Mouse (Mus musculus): ENCODE measurements around the gene Stk10. TPM values are rescaled to one million over a fixed set of nuclear protein-coding genes. Genes with fewer than 3 reads are reported as not detected.

Gene Stk10
- total and polyA plus RNA-seq, 3 experiments = 8.4 to 10.1 (median 9.2) TPM

- peaks cover 8% of the 10 kb centered on the region for H3K4me1 ChIP-seq (ENCODE audit: control insufficient read depth, insufficient read depth, low read length)
- peaks cover 14% of the 10 kb centered on the region for H3K79me2 ChIP-seq (replicated peaks; ENCODE audit: control insufficient read depth, insufficient read depth, low read length)
- no peak overlapping the region for H3K4me3 ChIP-seq
- no peak overlapping the region for H3K9ac ChIP-seq (ENCODE audit: low read depth, low read length)
- no peak for TF ChIP-seq CTCF (IDR thresholded peaks at IDR 0.05)
- no peak for TF ChIP-seq EP300 (IDR thresholded peaks at IDR 0.05; ENCODE audit: insufficient read depth, low read depth, low read length)
- no peak for TF ChIP-seq POLR2A (IDR thresholded peaks at IDR 0.05; ENCODE audit: insufficient read depth, low read depth, low read length)
- no peak for DNase-seq
- H3K36me3 ChIP-seq (ENCODE audit: control insufficient read depth, insufficient read depth, low read length) = peaks cover 14% of the 10 kb centered on the region
- H3K27ac ChIP-seq = no peak overlapping the region
- no peaks in the 10 kb centered on the region for H3K27me3 ChIP-seq (ENCODE audit: control insufficient read depth, insufficient read depth, low read length)
- intact Hi-C loops (cut with DNase I) = no loop called here
- 73% methylated on average over 1 of the region's 1 CpGs for WGBS
Measured at GRCm38 (mm10) chr11:32651723-32652122, 118.6 kb downstream of the Stk10 start.

- TF ChIP-seq CTCF (IDR thresholded peaks at IDR 0.05) = no peak
- TF ChIP-seq POLR2A (IDR thresholded peaks at IDR 0.05; ENCODE audit: insufficient read depth, low read depth, low read length) = no peak
- TF ChIP-seq EP300 (IDR thresholded peaks at IDR 0.05; ENCODE audit: insufficient read depth, low read depth, low read length) = no peak
- Histone ChIP-seq H3K36me3 (ENCODE audit: control insufficient read depth, insufficient read depth, low read length) (peaks cover 12% of the 10 kb centered on the region), H3K4me3 (no peak overlapping the region), H3K27ac (no peak overlapping the region), H3K4me1 (ENCODE audit: control insufficient read depth, insufficient read depth, low read length) (peaks cover 10% of the 10 kb centered on the region), H3K79me2 (replicated peaks; ENCODE audit: control insufficient read depth, insufficient read depth, low read length) (peaks cover 8% of the 10 kb centered on the region), H3K9ac (ENCODE audit: low read depth, low read length) (no peak overlapping the region), H3K27me3 (ENCODE audit: control insufficient read depth, insufficient read depth, low read length) (no peaks in the 10 kb centered on the region)
- intact Hi-C loops (cut with DNase I) = no loop called here
- DNase-seq = no peak
- WGBS = 41% methylated on average over 1 of the region's 1 CpGs
Measured at GRCm38 (mm10) chr11:32662082-32662656, 129.1 kb downstream of the Stk10 start.

- Histone ChIP-seq H3K36me3 (ENCODE audit: control insufficient read depth, insufficient read depth, low read length) (peaks cover 9% of the 10 kb centered on the region), H3K79me2 (replicated peaks; ENCODE audit: control insufficient read depth, insufficient read depth, low read length) (peaks cover 8% of the 10 kb centered on the region), H3K27me3 (ENCODE audit: control insufficient read depth, insufficient read depth, low read length) (no peaks in the 10 kb centered on the region), H3K4me1 (ENCODE audit: control insufficient read depth, insufficient read depth, low read length) (peaks cover 11% of the 10 kb centered on the region), H3K27ac (no peak overlapping the region), H3K9ac (ENCODE audit: low read depth, low read length) (no peak overlapping the region), H3K4me3 (no peak overlapping the region)
- no peak for DNase-seq
- no peak for TF ChIP-seq POLR2A (IDR thresholded peaks at IDR 0.05; ENCODE audit: insufficient read depth, low read depth, low read length)
- no peak for TF ChIP-seq EP300 (IDR thresholded peaks at IDR 0.05; ENCODE audit: insufficient read depth, low read depth, low read length)
- no peak for TF ChIP-seq CTCF (IDR thresholded peaks at IDR 0.05)
- intact Hi-C loops (cut with DNase I) = no loop called here
- WGBS = 86% methylated on average over 3 of the region's 3 CpGs
Measured at GRCm38 (mm10) chr11:32665639-32666038, 132.5 kb downstream of the Stk10 start.

- peaks cover 11% of the 10 kb centered on the region for H3K4me1 ChIP-seq (ENCODE audit: control insufficient read depth, insufficient read depth, low read length)
- H3K27ac ChIP-seq = no peak overlapping the region
- H3K79me2 ChIP-seq (replicated peaks; ENCODE audit: control insufficient read depth, insufficient read depth, low read length) = peaks cover 10% of the 10 kb centered on the region
- intact Hi-C loops (cut with DNase I) = no loop called here
- H3K36me3 ChIP-seq (ENCODE audit: control insufficient read depth, insufficient read depth, low read length) = peaks cover 9% of the 10 kb centered on the region
- no peak overlapping the region for H3K9ac ChIP-seq (ENCODE audit: low read depth, low read length)
- no peaks in the 10 kb centered on the region for H3K27me3 ChIP-seq (ENCODE audit: control insufficient read depth, insufficient read depth, low read length)
- TF ChIP-seq POLR2A (IDR thresholded peaks at IDR 0.05; ENCODE audit: insufficient read depth, low read depth, low read length) = no peak
- TF ChIP-seq EP300 (IDR thresholded peaks at IDR 0.05; ENCODE audit: insufficient read depth, low read depth, low read length) = no peak
- no peak for TF ChIP-seq CTCF (IDR thresholded peaks at IDR 0.05)
- no peak for DNase-seq
- H3K4me3 ChIP-seq = no peak overlapping the region
Measured at GRCm38 (mm10) chr11:32666983-32667382, 133.9 kb downstream of the Stk10 start.

- no peak overlapping the region for H3K4me3 ChIP-seq
- 74% methylated on average over 4 of the region's 4 CpGs for WGBS
- TF ChIP-seq EP300 (IDR thresholded peaks at IDR 0.05; ENCODE audit: insufficient read depth, low read depth, low read length) = no peak
- TF ChIP-seq POLR2A (IDR thresholded peaks at IDR 0.05; ENCODE audit: insufficient read depth, low read depth, low read length) = no peak
- no peak for TF ChIP-seq CTCF (IDR thresholded peaks at IDR 0.05)
Measured at GRCm38 (mm10) chr11:32671480-32671879, 138.4 kb downstream of the Stk10 start.

More at GRCm38 (mm10) chr11:32671480-32671879, 138.4 kb downstream of the Stk10 start:
- intact Hi-C loops (cut with DNase I) = no loop called here
- DNase-seq = no peak
- Histone ChIP-seq H3K36me3 (ENCODE audit: control insufficient read depth, insufficient read depth, low read length) (peaks cover 7% of the 10 kb centered on the region), H3K4me1 (ENCODE audit: control insufficient read depth, insufficient read depth, low read length) (peaks cover 4% of the 10 kb centered on the region), H3K79me2 (replicated peaks; ENCODE audit: control insufficient read depth, insufficient read depth, low read length) (peaks cover 11% of the 10 kb centered on the region), H3K9ac (ENCODE audit: low read depth, low read length) (no peak overlapping the region), H3K27me3 (ENCODE audit: control insufficient read depth, insufficient read depth, low read length) (no peaks in the 10 kb centered on the region), H3K27ac (no peak overlapping the region)

Other genes starting within 250 kb of the Stk10 start
- over 10,000 TPM in 1 of 2 experiments, 1,000 to 10,000 TPM in 1; 5,353 to 37,215 TPM for gene Hba-a1, start 249.8 kb upstream of the Stk10 start, total RNA-seq (2021)
- 3,162 and 34,446 TPM in 2 replicates for gene Hba-a1, start 249.8 kb upstream of the Stk10 start, polyA plus RNA-seq (2012; rRNA removed)
- 1 to 10 TPM in 1 of 2 experiments, under 1 TPM in 1; 0.70 to 2.4 TPM for gene Hbq1b, start 246.3 kb upstream of the Stk10 start, total RNA-seq (2021)
- 1.5 and 3.8 TPM in 2 replicates for gene Hbq1b, start 246.3 kb upstream of the Stk10 start, polyA plus RNA-seq (2012; rRNA removed)
- gene Hba-a2, start 236.8 kb upstream of the Stk10 start, total RNA-seq (2021) = over 10,000 TPM in 1 of 2 experiments, 1,000 to 10,000 TPM in 1; 4,976 to 34,253 TPM
- gene Hba-a2, start 236.8 kb upstream of the Stk10 start, polyA plus RNA-seq (2012; rRNA removed) = 9,938 and 81,467 TPM in 2 replicates
- gene Hbq1a, start 233.2 kb upstream of the Stk10 start, total RNA-seq (2021) = 1 to 10 TPM in 1 of 2 experiments, not detected in 1; 4.4 TPM
- 0.50 and 7.0 TPM in 2 replicates for gene Hbq1a, start 233.2 kb upstream of the Stk10 start, polyA plus RNA-seq (2012; rRNA removed)
- gene Sh3pxd2b, start 185.5 kb upstream of the Stk10 start, total RNA-seq (2021) = 1 to 10 TPM; 3.2 to 8.5 TPM
- 4.0 and 5.3 TPM in 2 replicates for gene Sh3pxd2b, start 185.5 kb upstream of the Stk10 start, polyA plus RNA-seq (2012; rRNA removed)
- gene Ubtd2, start 77.9 kb upstream of the Stk10 start, total RNA-seq (2021) = 1 to 10 TPM; 4.2 to 5.1 TPM
- 4.5 and 6.8 TPM in 2 replicates for gene Ubtd2, start 77.9 kb upstream of the Stk10 start, polyA plus RNA-seq (2012; rRNA removed)
- gene Efcab9, start 1.2 kb upstream of the Stk10 start, total RNA-seq (2021) = not detected
- not detected in 2 replicates for gene Efcab9, start 1.2 kb upstream of the Stk10 start, polyA plus RNA-seq (2012; rRNA removed)
- gene Fbxw11, start 109.4 kb downstream of the Stk10 start, total RNA-seq (2021) = 10 to 100 TPM; 47.8 to 58.7 TPM
- 27.3 and 53.7 TPM in 2 replicates for gene Fbxw11, start 109.4 kb downstream of the Stk10 start, polyA plus RNA-seq (2012; rRNA removed)

All from heart, adult 2 months (tissue).